Mouse (Mus musculus): ENCODE results near the gene Dhx30.

DNA sequence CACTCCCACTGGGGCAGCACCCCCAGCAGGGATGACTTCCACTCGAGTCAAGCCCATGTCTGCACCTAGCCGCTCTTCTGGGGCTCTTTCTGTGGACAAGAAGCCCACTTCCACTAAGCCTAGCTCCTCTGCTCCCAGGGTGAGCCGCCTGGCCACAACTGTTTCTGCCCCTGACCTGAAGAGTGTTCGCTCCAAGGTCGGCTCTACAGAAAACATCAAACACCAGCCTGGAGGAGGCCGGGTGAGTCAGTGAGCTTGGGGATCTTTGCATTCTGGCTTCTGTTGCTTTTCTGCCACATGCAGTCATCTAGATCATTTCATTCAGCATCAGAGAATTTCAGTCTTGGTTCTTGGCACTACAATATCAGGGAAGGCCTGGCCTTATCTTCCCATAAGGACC, 48.9 kb downstream of the Dhx30 start:
- no peak for TF ChIP-seq EP300 (IDR thresholded peaks at IDR 0.05; ENCODE audit: insufficient read depth, low read depth, low read length)
- no peak for TF ChIP-seq CTCF (IDR thresholded peaks at IDR 0.05; ENCODE audit: low read depth, low read length)

Measured in ES-Bruce4 (cell line).